Mouse (Mus musculus) heart, postnatal 36 days (tissue): ENCODE measurements around the gene Pgap3. TPM values are rescaled to one million over a fixed set of nuclear protein-coding genes. Genes with fewer than 3 reads are reported as not detected.
"Not testable (repeated sequence)": the region's sequence is repeated elsewhere in the genome, so short reads cannot be mapped to it uniquely, and the experiment has no call there.

Experiments used
- DNase-seq, 2 experiments: peaks; one replicate each; pipeline ENCODE4 v3.0.0; 2021 to 2022
- intact Hi-C: fragments of 180-260 bp; cut with DNase I; formaldehyde crosslinking; loops from one replicate; pipeline ENCODE4 v1.15.1; 2025
- total RNA-seq, 2 experiments: library from RNA; stranded (reverse); gene quantifications; 2 replicates each; pipeline ENCODE4 v1.2.3; 2021

The Pgap3 gene
- total RNA-seq, 2 experiments from 2014 or later: 8.5 to 9.2 TPM

GRCm38 (mm10) chr11:98384721-98385637 lies 15.3 kb downstream of the Pgap3 start:
- intact Hi-C loops: no loop called here
- peak in 1 of 2 experiments; percentile 57 for DNase-seq

- intact Hi-C loops: no loop called here
- no peak for DNase-seq
These were observed 16.1 kb downstream of the Pgap3 start for GRCm38 (mm10) chr11:98384216-98384615.

- intact Hi-C loops: no loop called here
These were observed 16.8 kb downstream of the Pgap3 start, which contains the start of gene Tcap for GRCm38 (mm10) chr11:98383261-98384030. Gene Tcap (plus strand): TSS chr11:98383811.

GRCm38 (mm10) chr11:98382405-98382804 lies 17.9 kb downstream of the Pgap3 start:
- DNase-seq, intact Hi-C loops: not testable (repeated sequence)

More at GRCm38 (mm10) chr11:98383261-98384030, 16.8 kb downstream of the Pgap3 start, which contains the start of gene Tcap:
- DNase-seq: peak in 1 of 2 experiments; percentile 65

- intact Hi-C loops: no loop called here
- DNase-seq: no peak
These were observed 18.6 kb downstream of the Pgap3 start for GRCm38 (mm10) chr11:98381651-98382050.

- no peak for DNase-seq
- intact Hi-C loops: no loop called here
These were observed 20.2 kb downstream of the Pgap3 start for GRCm38 (mm10) chr11:98380106-98380505.

- intact Hi-C loops: no loop called here
- peak in 1 of 2 experiments; percentile 47 for DNase-seq
These were observed 20.9 kb downstream of the Pgap3 start for GRCm38 (mm10) chr11:98379379-98379778.

- peak in 1 of 2 experiments; percentile 56 for DNase-seq
- intact Hi-C loops: no loop called here
These were observed 22.5 kb downstream of the Pgap3 start for GRCm38 (mm10) chr11:98377787-98378186.

GRCm38 (mm10) chr11:98376756-98377155 lies 23.5 kb downstream of the Pgap3 start:
- DNase-seq: no peak
- intact Hi-C loops: no loop called here

GRCm38 (mm10) chr11:98374266-98374665 lies 26.0 kb downstream of the Pgap3 start:
- peak in 1 of 2 experiments; percentile 43 for DNase-seq
- intact Hi-C loops: no loop called here

GRCm38 (mm10) chr11:98373244-98373643 lies 27.0 kb downstream of the Pgap3 start:
- no peak for DNase-seq
- intact Hi-C loops: no loop called here

- intact Hi-C loops: loop anchor here (1.0 kb wide), 1 partner anchor 30 kb away; no protein-coding TSS in a partner anchor
- DNase-seq: peak in 1 of 2 experiments; percentile 64
These were observed 27.9 kb downstream of the Pgap3 start for GRCm38 (mm10) chr11:98372406-98372805.

GRCm38 (mm10) chr11:98371556-98372240 lies 28.6 kb downstream of the Pgap3 start:
- DNase-seq: no peak
- intact Hi-C loops: loop anchor here (1.0 kb wide), 1 partner anchor 29 kb away; no protein-coding TSS in a partner anchor

GRCm38 (mm10) chr11:98370588-98370987 lies 29.7 kb downstream of the Pgap3 start:
- intact Hi-C loops: no loop called here
- no peak for DNase-seq

- DNase-seq: no peak
- intact Hi-C loops: no loop called here
These were observed 31.0 kb downstream of the Pgap3 start for GRCm38 (mm10) chr11:98369337-98369736.

- intact Hi-C loops: no loop called here
- DNase-seq: no peak
These were observed 32.5 kb downstream of the Pgap3 start for GRCm38 (mm10) chr11:98367863-98368186.

GRCm38 (mm10) chr11:98367171-98367862 lies 33.0 kb downstream of the Pgap3 start:
- intact Hi-C loops: no loop called here
- DNase-seq: no peak

GRCm38 (mm10) chr11:98366290-98366689 lies 34.0 kb downstream of the Pgap3 start:
- DNase-seq: no peak
- intact Hi-C loops: no loop called here

- no peak for DNase-seq
- intact Hi-C loops: no loop called here
These were observed 35.9 kb downstream of the Pgap3 start for GRCm38 (mm10) chr11:98364410-98364809.

GRCm38 (mm10) chr11:98363817-98364216 lies 36.5 kb downstream of the Pgap3 start:
- intact Hi-C loops: no loop called here
- no peak for DNase-seq
